Mouse (Mus musculus) limb, embryonic 15.5 days (tissue): Measurements from ENCODE around the gene Srrt. TPM values are rescaled to one million over a fixed set of nuclear protein-coding genes. Genes with fewer than 3 reads are reported as not detected.
A peak's percentile ranks its signal among the peaks of the same experiment; 100 is the strongest.
"Not testable (repeated sequence)": the region's sequence is repeated elsewhere in the genome, so short reads cannot be mapped to it uniquely, and the experiment has no call there.

Experiments used
- ATAC-seq: fragments of 200-750 bp; cut with Nextera tagmentation; 2 replicates; pipeline ENCODE4 v1.8.0; 2017; ENCODE audit warnings: low read depth, moderate TSS enrichment; ENCODE audit not compliant: insufficient number of reproducible peaks, low FRiP score, low TSS enrichment
- H3K27ac ChIP-seq: fragments of 300-500 bp; sonication (generic); 2 replicates; pipeline ENCODE4 v1.5.1; 2015; ENCODE audit warnings: moderate library complexity, mild to moderate bottlenecking, inconsistent platforms
- H3K27me3 ChIP-seq: fragments of 300-500 bp; sonication (generic); 2 replicates; pipeline ENCODE4 v1.6.1; 2015; ENCODE audit warnings: inconsistent platforms
- H3K36me3 ChIP-seq: fragments of 300-500 bp; sonication (generic); 2 replicates; pipeline ENCODE4 v1.6.1; 2015; ENCODE audit warnings: inconsistent platforms
- H3K4me1 ChIP-seq: fragments of 300-500 bp; sonication (generic); 2 replicates; pipeline ENCODE4 v1.6.1; 2015; ENCODE audit warnings: inconsistent platforms
- H3K4me2 ChIP-seq: fragments of 300-500 bp; sonication (generic); 2 replicates; pipeline ENCODE4 v1.6.1; 2015; ENCODE audit warnings: mild to moderate bottlenecking, inconsistent platforms
- H3K4me3 ChIP-seq: fragments of 300-500 bp; sonication (generic); 2 replicates; pipeline ENCODE4 v1.5.1; 2015; ENCODE audit warnings: mild to moderate bottlenecking, inconsistent platforms
- H3K9ac ChIP-seq: fragments of 300-500 bp; sonication (generic); 2 replicates; pipeline ENCODE4 v1.6.1; 2015; ENCODE audit warnings: inconsistent platforms
- H3K9me3 ChIP-seq: fragments of 300-500 bp; sonication (generic); 2 replicates; pipeline ENCODE4 v1.6.1; 2016; ENCODE audit warnings: inconsistent platforms
- WGBS: fragments of 180-500 bp; shearing (Covaris S2); methylation state at CpG from one replicate; pipeline ENCODE4 v1.1.7; 2015; 5-methylcytosine and 5-hydroxymethylcytosine counted together
- polyA plus RNA-seq: library from polyadenylated mRNA; unstranded; fragments of >200 nt; fragmentation: Nextera tagmentation; extraction: Ambion mirVana; gene quantifications from 2 replicates; pipeline ENCODE4 v1.2.1, GENCODE M21; 2015

Srrt gene
- polyA plus RNA-seq, 1 experiment from 2014 or later, result 117 TPM

- H3K9ac ChIP-seq, result peak overlapping the region; percentile 60; the same call in 1 of the 2 replicates
- ATAC-seq, result no peak
- H3K27ac ChIP-seq, result peak overlapping the region; percentile 94
These were observed 14.2 kb downstream of the Srrt start for GRCm38 (mm10) chr5:137293282-137293681.

DNA sequence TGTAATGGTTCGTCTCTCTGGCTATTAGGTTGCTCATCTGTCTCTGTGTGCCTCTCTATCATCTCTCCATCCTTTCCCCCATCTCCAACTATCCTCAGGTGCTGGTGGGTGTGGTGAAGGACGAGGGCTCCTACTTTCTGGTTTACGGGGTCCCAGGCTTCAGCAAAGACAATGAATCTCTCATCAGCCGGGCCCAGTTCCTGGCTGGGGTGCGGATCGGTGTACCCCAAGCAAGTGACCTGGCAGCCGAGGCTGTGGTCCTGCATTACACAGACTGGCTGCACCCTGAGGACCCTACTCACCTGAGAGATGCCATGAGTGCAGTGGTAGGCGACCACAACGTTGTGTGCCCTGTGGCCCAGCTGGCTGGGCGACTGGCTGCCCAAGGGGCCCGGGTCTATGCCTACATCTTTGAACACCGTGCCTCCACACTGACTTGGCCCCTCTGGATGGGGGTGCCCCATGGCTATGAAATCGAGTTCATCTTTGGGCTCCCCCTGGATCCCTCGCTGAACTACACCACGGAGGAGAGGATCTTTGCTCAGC is 16.0 kb downstream of the Srrt start:
- WGBS, result 74% methylated on average over 15 of the region's 15 CpGs
- Histone ChIP-seq H3K36me3 (peaks cover 17% of the 10 kb centered on the region), H3K9me3 (no peaks in the 10 kb centered on the region), H3K4me1 (peaks cover 53% of the 10 kb centered on the region), H3K27ac (no peak overlapping the region), H3K4me2 (no peak overlapping the region), H3K9ac (no peak overlapping the region), H3K27me3 (peaks cover 57% of the 10 kb centered on the region), H3K4me3 (no peak overlapping the region)
- no peak for ATAC-seq

More at GRCm38 (mm10) chr5:137293282-137293681, 14.2 kb downstream of the Srrt start:
- Histone ChIP-seq H3K4me3 (peak overlapping the region; percentile 54), H3K27me3 (peaks cover 41% of the 10 kb centered on the region), H3K4me2 (peak overlapping the region; percentile 96), H3K9me3 (no peaks in the 10 kb centered on the region), H3K36me3 (peaks cover 35% of the 10 kb centered on the region), H3K4me1 (peaks cover 36% of the 10 kb centered on the region)
- 0% methylated on average over 15 of the region's 15 CpGs for WGBS

GRCm38 (mm10) chr5:137290677-137291076 is 16.8 kb downstream of the Srrt start:
- Histone ChIP-seq H3K4me3 (no peak overlapping the region), H3K27ac (no peak overlapping the region), H3K9ac (no peak overlapping the region), H3K9me3 (no peaks in the 10 kb centered on the region), H3K27me3 (peaks cover 65% of the 10 kb centered on the region), H3K4me2 (no peak overlapping the region), H3K36me3 (peaks cover 9% of the 10 kb centered on the region), H3K4me1 (peaks cover 51% of the 10 kb centered on the region)
- 26% methylated on average over 15 of the region's 15 CpGs for WGBS
- no peak for ATAC-seq

DNA sequence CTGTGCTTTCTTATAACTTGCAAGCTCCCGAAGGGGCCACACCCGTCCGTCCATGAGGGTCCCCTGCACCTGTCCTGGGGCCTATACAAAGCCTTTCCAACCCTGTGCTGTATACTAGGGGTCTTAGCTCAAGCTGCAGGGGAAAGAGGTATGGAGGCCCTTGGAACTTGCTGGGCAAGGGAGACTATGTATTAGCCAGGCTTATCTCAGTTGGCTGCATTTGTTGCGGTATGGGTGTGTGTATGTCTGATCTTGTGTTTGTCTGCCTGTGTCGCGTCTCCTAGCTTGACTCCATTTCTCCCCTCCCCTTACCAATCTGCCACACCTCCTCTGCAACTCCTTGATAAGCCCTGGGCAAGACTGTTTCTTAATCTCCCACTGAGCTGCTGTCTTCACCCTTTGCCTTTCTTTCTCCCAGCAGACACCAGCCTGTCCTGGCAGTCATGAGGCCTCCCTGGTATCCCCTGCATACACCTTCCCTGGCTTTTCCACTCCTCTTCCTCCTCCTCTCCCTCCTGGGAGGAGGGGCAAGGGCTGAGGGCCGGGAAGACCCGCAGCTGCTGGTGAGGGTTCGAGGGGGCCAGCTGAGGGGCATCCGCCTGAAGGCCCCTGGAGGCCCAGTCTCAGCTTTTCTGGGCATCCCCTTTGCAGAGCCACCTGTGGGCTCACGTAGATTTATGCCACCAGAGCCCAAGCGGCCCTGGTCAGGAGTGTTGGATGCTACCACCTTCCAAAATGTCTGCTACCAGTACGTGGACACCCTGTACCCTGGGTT is 17.7 kb downstream of the Srrt start:
- H3K9ac ChIP-seq, result no peak overlapping the region
- no peaks in the 10 kb centered on the region for H3K9me3 ChIP-seq
- H3K4me3 ChIP-seq, result peak overlapping the region; percentile 41; the same call in 1 of the 2 replicates
- H3K27me3 ChIP-seq, result peaks cover 65% of the 10 kb centered on the region
- 0 out of 2 replicates have a peak overlapping the region, but pooled peaks have one; percentile 88 for H3K4me2 ChIP-seq
- ATAC-seq, result no peak
- WGBS, result 57% methylated on average over 13 of the region's 13 CpGs
- H3K4me1 ChIP-seq, result peaks cover 45% of the 10 kb centered on the region
- no peak overlapping the region for H3K27ac ChIP-seq
- H3K36me3 ChIP-seq, result 0 out of 2 replicates have a peak, but pooled peaks cover under 1% of the 10 kb centered on the region

DNA sequence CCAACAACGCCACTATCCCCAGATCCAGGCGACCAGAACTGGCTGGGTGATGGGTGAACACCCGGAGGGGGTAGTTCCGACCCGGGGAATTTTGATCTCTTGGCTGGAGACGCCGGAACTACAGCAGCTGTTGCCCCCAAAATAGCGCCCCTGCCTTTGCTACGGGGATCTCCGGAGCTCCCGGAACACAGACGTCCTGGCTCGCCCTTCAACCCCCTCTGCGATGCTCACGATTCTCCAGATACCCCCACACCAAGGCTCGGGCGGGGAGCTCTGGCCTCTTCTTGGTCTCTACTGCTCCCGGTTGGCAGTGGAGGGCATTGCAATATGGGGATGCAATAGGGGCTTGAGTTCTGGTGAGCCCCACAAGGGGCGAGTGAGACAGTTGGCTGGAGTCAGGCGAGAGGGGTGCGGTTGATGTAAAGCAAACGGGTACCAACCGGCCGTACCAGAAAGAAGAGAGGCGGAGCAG is 18.4 kb downstream of the Srrt start:
- Histone ChIP-seq H3K4me1 (peaks cover 41% of the 10 kb centered on the region), H3K4me2 (peak overlapping the region; percentile 88), H3K36me3 (no peaks in the 10 kb centered on the region), H3K27me3 (peaks cover 65% of the 10 kb centered on the region), H3K4me3 (peak overlapping the region; percentile 41), H3K9ac (no peak overlapping the region), H3K9me3 (no peaks in the 10 kb centered on the region), H3K27ac (no peak overlapping the region)
- ATAC-seq, result no peak
- 2% methylated on average over 25 of the region's 25 CpGs for WGBS

DNA sequence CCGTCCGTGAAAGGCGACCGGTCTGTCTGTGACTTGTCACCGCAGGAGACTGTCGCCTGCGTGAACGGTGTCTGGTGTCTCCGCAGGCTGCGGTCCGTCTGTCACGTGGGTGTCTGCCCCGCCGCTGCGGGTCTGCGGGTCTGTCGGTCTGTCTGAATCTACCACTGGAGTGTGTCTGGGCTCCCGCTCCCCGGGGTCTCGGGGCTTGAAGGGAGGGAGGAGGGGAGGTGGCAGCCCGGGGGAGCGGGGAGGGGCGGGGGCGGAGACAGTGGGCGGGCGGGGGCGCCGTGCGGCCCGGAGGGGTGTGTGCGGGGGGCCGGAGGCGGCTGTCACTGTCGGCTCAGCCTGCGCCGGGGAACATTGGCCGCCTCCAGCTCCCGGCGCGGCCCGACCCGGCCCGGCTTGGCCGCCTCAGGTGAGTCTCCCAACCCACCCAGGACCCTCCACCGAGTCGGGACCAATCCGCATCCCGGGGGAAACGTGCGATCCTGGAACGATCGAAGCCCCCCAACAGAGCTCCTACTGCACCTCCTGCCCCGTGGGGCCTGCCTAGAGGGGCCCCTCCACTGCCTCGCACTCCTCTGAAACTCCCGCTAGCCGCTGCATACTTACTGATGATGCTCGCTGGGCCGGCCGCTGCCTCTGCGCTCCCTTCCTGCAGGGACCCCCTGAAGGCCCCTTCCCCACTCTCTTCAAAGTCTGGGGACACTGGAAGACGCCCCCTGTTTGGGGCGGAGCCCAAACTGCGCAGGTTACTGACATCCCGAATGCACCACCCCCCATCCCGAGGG is 19.3 kb downstream of the Srrt start:
- H3K9me3 ChIP-seq, result no peaks in the 10 kb centered on the region
- no peak overlapping the region for H3K27ac ChIP-seq
- WGBS, result under 1% methylated on average over 46 of the region's 65 CpGs
- H3K9ac ChIP-seq, result peak overlapping the region; percentile 31
- peaks cover 34% of the 10 kb centered on the region for H3K4me1 ChIP-seq
- no peak for ATAC-seq
- H3K4me3 ChIP-seq, result peak overlapping the region; percentile 41
- peak overlapping the region; percentile 88 for H3K4me2 ChIP-seq
- no peaks in the 10 kb centered on the region for H3K36me3 ChIP-seq
- H3K27me3 ChIP-seq, result peaks cover 65% of the 10 kb centered on the region

DNA sequence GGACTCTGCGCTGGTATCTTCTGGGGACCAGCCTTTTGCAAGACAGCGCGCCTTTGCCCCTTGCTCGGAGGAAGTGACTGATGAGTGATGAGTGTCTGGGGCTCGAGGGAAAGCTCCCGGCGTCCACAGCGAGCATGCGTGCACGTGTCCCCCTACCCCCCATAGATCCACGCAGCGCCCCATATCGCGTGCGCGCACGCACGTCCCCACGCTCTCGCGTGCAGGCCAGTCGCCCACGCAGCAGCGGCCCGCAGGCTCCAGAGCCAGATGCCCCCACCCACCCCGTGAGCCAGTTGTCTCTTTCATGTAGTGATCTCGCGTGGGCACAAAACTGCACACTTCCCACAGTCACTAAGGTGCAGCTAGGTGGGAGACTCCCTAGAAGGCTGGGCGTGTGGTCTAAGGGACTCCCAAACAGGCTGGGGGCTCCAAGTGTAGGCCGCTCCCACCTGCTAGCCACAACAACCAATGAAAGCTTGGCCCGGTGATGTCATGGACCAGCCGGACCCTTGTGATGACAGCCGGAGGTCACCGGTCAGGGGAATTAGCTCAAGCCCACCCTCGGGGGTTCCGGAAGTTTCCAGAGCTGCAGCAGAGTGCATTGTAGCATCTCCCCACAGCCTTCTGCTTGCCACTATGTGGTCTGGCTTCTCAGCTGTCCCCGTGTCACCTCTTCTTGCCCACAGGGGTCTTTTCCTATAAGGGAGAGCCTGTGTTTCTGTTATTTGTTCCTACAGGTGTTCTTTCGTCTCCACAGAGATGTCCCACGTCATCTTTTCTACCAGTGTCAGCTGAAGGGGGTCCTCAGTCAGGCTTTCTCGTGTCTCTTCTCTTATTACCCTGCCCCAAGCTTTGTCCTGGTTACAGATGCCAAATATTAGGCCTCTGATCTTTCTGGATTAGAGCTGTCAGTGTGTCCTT is 20.2 kb downstream of the Srrt start, which contains the start of gene Ache:
TSS of gene Ache (plus strand) at position 488 of the 921 bp plus-strand sequence.
- WGBS, result 2% methylated on average over 40 of the region's 40 CpGs
- Histone ChIP-seq H3K4me2 (peak within 1 kb of the TSS; percentile 88), H3K27ac (no peak within 1 kb of the TSS), H3K36me3 (no peaks in the 10 kb centered on the region), H3K4me3 (peak within 1 kb of the TSS; percentile 41), H3K9ac (peak within 1 kb of the TSS; percentile 31), H3K27me3 (peaks cover 62% of the 10 kb centered on the region), H3K9me3 (no peaks in the 10 kb centered on the region), H3K4me1 (peaks cover 30% of the 10 kb centered on the region)
- ATAC-seq, result 0 out of 2 replicates have a peak, but pooled peaks have one; percentile 4

DNA sequence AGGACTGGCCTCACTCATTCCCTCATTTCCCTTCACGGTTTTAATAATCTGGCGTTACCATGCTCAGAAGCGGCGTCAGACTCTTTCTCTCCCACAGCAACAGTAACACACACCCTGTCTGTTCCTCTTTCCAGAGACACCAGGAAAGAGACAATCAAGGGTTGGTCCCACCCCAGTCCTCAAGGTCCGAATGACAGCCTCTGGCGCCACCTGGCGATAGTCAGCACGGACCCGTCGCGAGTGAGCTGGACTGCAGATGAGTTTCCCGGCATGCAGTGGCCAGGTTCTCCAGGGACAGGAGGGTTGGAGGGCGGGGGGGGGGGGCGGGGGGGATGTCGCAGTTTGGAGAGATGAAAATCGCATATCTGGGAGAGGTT is 20.8 kb downstream of the Srrt start:
- 0 out of 2 replicates have a peak, but pooled peaks have one; percentile 36 for ATAC-seq
- Histone ChIP-seq H3K9me3 (no peaks in the 10 kb centered on the region), H3K9ac (no peak overlapping the region), H3K4me3 (peak overlapping the region; percentile 41), H3K36me3 (no peaks in the 10 kb centered on the region), H3K4me1 (peaks cover 30% of the 10 kb centered on the region), H3K27ac (no peak overlapping the region), H3K4me2 (peak overlapping the region; percentile 88), H3K27me3 (peaks cover 56% of the 10 kb centered on the region)
- WGBS, result 1% methylated on average over 12 of the region's 16 CpGs

GRCm38 (mm10) chr5:137285986-137286385 is 21.5 kb downstream of the Srrt start:
- Histone ChIP-seq H3K4me1 (peaks cover 30% of the 10 kb centered on the region), H3K9ac (no peak overlapping the region), H3K9me3 (no peaks in the 10 kb centered on the region), H3K4me2 (no peak overlapping the region), H3K27me3 (peaks cover 49% of the 10 kb centered on the region), H3K4me3 (no peak overlapping the region), H3K27ac (no peak overlapping the region), H3K36me3 (no peaks in the 10 kb centered on the region)
- ATAC-seq, result no peak
- 47% methylated on average over 7 of the region's 7 CpGs for WGBS

- H3K4me3 ChIP-seq, result no peak overlapping the region
- H3K27ac ChIP-seq, result no peak overlapping the region
- no peaks in the 10 kb centered on the region for H3K9me3 ChIP-seq
- H3K9ac ChIP-seq, result no peak overlapping the region
- H3K36me3 ChIP-seq, result no peaks in the 10 kb centered on the region
- ATAC-seq, result no peak
- H3K4me1 ChIP-seq, result peaks cover 28% of the 10 kb centered on the region
- WGBS, result 58% methylated on average over 5 of the region's 5 CpGs
- H3K27me3 ChIP-seq, result peaks cover 40% of the 10 kb centered on the region
- H3K4me2 ChIP-seq, result no peak overlapping the region
These were observed 22.4 kb downstream of the Srrt start for GRCm38 (mm10) chr5:137285045-137285444.

DNA sequence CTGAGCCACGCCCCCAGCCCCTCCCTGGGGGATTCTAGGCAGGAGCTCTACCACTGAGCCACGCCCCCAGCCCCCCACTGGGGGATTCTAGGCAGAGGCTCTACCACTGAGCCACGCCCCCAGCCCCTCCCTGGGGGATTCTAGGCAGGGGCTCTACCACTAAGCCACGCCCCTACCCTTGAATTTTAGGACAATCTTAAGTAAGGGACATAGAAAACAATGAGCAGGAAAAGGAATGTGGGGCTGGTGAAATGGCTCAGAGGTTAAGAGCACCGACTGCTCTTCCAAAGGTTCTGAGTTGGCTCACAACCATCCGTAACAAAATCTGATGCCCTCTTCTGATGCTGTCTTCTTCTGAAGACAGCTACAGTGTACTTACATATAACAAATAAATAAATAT is 23.1 kb downstream of the Srrt start:
- Histone ChIP-seq H3K4me1 (peaks cover 28% of the 10 kb centered on the region), H3K27me3 (peaks cover 33% of the 10 kb centered on the region)
- not testable (repeated sequence) for H3K36me3 ChIP-seq, ATAC-seq, H3K9me3 ChIP-seq, H3K4me2 ChIP-seq, H3K9ac ChIP-seq, H3K4me3 ChIP-seq, H3K27ac ChIP-seq
- 81% methylated on average over 5 of the region's 6 CpGs for WGBS
